Mouse (Mus musculus): ENCODE measurements around the gene Uvrag.

The Uvrag gene

DNA sequence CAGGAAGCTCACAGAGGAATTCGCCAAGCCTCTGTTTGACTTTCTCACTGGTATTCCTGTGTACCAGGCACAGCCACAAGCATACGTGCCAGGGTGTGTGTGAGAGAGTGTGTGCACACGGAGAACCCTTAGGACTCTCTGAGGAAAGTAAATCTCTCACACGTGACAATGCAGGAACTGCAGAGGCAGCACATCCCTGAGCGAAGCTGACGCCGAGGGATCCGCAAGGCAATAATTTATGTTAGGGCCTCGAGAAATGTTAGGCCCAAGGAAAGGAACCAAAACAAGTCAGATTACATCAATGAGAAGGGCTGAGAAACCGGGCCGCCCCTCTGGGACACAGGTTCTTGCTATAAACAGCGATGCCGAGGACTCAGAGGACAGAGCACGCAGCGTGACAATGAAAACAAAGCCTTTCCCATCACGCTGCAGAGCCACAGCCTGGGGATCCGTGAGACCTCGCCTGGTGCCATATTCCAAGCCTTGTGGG, 216.5 kb downstream of the Uvrag start:
- TF ChIP-seq GATA4 (IDR thresholded peaks at IDR 0.05; ENCODE audit: insufficient replicate concordance, low read length) = no peak

DNA sequence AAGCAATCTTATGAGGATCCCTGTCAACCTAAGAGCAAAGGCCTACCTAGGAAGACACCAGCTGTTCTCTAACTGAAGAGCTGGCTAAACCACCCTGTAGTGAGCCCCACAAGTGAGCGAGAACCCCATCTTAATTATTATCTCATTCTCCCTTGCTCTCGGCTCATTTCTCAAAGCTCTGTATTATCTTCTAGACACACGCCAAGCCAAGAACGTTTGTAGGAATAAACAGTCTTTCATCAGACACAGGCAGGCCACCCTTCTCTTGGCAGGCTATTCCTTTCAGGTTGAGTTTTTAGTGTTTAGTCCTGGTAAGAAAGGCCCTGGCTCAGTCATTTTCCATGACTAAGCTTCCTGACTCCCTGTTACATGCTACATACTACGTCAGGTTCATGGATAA, 218.0 kb downstream of the Uvrag start:
- TF ChIP-seq GATA4 (IDR thresholded peaks at IDR 0.05; ENCODE audit: insufficient replicate concordance, low read length) = no peak

DNA sequence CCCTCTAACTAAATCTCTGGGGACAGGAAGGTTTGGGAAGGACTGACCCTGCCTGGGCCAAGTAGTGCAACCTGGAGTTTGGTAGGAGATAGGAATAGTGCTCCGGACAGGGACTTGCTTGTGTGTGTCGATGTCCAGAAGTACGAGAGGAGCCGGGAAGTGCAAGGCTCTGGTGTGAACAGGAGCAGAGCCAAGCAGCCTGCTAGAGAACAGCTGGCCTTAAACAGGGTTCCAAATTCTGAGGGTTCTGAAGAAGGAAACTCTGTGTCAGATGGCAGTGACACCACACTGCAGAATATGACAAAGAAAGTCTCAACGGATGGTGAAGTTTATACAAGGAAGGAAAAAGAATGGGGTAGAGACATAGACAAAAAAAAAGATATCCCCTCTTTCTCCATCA, 223.5 kb downstream of the Uvrag start:
- TF ChIP-seq GATA4 (IDR thresholded peaks at IDR 0.05; ENCODE audit: insufficient replicate concordance, low read length) = no peak

DNA sequence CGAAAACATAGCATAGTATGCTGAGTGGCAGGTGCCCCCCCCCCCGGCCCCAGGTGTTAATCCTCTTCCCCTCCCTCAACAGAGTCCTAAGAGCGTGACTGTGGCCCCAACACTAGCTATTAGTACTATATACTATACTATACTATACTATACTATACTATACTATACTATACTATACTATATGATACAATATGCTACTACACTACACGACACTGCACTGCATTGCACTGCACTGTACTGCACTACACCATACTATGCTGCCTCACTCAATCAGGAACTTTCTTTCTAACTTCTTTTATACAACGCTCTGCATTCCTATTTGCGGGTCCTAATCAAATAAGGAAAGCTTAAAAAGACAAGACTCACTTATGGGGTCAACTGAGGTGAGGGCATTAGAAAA, 224.4 kb downstream of the Uvrag start:
- TF ChIP-seq GATA4 (IDR thresholded peaks at IDR 0.05; ENCODE audit: insufficient replicate concordance, low read length) = no peak

DNA sequence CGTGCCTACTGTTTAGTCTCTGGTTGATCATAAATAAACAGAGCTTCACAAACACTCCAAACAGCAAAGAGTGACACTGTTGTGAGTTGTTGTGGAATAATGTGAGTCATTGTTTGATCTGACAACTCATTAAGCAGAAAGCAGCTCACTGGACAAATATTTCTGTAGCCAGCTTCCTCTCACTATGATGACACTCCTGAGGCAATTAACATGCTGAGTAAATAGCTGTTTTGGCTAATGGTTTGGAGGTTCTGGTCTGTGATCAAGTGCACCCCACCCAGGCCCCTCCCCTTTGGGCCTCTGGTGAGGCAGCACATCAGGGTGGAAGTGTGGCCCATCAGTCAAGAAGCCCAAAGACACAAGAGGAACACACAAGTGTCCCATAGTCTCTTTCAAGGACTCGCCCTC, 228.0 kb downstream of the Uvrag start:
- no peak for TF ChIP-seq GATA4 (IDR thresholded peaks at IDR 0.05; ENCODE audit: insufficient replicate concordance, low read length)

DNA sequence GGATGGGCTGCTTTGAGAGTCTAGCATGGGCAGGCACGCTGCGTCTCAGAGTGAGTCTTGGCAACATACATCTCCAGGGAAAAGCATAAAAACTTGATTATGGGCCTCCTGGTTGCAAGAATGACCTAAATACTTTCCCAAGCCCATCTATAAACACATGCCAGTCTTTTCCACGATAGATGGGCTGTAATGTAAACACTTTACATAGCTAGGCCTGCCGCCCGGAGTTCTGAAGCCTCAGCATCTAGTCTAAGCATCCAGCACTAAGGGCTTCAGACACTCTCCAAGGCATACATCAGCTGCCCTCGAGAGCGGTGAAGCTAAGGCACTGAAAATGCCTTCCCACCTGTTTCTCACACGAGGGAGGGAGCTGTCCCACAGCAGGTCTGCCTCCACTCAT, 229.7 kb downstream of the Uvrag start:
- no peak for TF ChIP-seq GATA4 (IDR thresholded peaks at IDR 0.05; ENCODE audit: insufficient replicate concordance, low read length)

DNA sequence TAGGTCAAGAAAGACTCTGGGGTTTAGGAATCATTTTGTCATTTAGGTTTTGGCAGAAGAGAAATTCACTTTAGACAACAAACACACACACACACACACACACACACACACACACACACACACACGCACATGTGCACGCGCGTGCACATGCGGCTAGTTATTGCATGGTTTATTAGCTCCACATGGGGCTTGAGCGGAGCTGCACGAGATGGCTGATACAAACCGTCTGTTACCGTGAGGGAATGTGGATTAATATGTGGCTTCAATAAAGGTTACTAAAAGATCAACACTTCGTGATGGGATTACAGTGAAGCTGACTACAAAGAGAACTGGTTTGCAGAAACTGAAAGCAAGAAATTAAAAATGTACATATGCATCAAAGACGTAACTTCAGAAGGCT, 230.2 kb downstream of the Uvrag start:
- TF ChIP-seq GATA4 (IDR thresholded peaks at IDR 0.05; ENCODE audit: insufficient replicate concordance, low read length) = no peak

DNA sequence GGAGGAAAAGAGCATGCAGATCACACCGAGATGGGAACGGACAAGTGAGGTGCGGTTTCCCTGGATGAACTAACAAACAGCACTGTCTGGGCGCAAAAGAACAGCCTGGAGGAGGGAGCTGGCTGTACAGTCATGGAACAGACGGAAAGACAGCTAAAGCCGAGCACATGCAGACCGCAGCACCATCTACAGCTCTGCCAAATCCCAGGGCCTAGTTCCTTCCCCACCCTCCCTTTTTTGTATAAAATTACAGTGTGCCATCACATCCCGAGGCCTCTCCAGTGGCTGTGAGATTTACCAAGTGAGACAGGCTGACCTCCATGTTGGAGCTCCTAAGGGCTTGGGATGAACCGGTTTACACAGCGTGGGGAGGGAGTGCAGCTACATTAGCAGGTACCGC, 230.8 kb downstream of the Uvrag start:
- no peak for TF ChIP-seq GATA4 (IDR thresholded peaks at IDR 0.05; ENCODE audit: insufficient replicate concordance, low read length)

DNA sequence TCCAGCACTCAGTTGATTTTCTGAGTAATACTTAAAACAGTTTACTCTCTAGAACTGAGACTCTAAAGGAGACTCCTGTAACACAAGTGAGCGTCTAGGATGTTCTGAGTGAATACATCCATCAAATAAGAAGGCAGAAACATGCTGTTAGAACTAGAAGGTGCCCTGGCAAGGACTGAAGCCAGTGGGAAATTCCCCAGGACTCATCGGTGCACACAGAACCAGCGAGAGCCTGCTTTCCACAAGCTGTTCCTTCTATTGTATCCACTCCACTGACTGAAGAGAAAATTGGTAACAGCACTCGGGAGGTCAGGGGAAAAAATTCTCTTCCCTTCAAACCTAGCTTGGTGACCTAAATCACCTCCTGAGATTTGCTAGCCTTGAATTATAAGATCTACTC, 233.5 kb downstream of the Uvrag start:
- TF ChIP-seq GATA4 (IDR thresholded peaks at IDR 0.05; ENCODE audit: insufficient replicate concordance, low read length) = no peak

DNA sequence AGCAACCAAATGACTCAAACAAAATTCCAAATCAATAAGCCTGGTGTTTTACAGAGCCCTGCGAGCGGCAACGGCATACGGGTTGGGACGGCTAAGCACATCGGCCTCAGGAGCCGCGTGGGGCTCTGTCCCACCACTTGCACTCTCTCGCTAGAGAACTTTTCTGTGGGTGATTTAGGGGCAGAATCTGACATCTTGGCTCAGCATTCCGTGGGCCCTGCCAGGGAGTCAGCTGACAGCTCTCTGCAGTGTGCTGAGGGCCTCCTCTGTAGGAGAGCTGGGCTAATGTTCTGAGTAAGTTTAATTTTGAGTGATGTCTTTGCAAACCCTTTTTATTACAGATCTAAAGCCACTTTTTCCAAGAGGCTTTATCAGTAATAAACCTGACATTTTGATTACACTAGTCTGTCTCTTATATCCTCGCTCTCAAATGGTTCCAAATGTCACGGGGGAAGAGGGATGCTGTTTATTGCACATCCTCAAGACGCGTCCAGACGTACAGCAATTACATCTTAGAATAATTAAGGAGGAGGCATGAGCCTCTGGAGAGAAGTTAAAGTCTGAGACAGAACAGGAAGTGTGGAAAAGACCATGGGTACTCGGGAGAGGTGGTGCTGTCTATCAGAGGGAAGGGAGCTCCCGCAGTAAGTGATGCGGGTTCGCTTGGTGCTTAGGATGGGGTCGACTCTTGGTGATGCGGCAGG, 236.1 kb downstream of the Uvrag start:
- TF ChIP-seq GATA4 (IDR thresholded peaks at IDR 0.05; ENCODE audit: insufficient replicate concordance, low read length) = no peak

DNA sequence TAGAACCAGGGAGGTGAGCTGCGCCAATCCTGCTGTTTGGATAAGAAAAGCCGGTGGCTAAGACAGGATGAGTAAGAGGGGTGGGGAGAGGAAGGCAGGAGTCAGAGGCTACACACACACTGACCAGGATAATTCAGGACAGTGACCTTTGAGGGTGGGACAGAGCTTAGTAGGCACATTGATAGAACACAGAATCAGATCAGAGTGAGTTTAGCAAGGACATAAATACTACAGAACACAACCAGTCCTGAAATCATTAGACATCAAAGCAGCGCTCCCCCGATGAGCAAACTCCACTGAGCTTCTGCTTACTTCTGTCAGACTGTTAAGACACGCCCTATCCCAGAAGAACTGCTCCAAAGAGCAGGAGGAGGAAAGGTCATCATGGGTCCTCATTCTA, 237.1 kb downstream of the Uvrag start:
- TF ChIP-seq GATA4 (IDR thresholded peaks at IDR 0.05; ENCODE audit: insufficient replicate concordance, low read length) = no peak

DNA sequence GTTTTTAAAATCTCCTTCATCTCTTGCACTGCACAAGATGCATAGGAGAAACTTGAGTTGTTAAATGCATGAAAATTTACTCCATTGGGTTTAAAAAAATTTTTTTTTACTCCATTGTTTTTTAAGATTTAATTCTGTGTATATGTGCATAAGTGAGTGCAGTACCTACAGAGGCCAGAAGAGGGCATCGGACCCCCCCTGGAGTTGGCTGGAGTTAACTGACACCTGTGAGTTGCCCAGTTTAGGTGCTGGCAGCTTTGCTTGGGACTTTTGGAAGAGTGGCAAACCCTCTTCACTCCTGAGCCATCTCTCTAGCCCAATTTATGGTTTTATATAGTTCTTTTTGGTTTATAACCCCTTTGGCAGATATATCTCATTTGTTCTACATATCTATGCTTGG, 239.8 kb downstream of the Uvrag start:
- TF ChIP-seq GATA4 (IDR thresholded peaks at IDR 0.05; ENCODE audit: insufficient replicate concordance, low read length) = no peak

DNA sequence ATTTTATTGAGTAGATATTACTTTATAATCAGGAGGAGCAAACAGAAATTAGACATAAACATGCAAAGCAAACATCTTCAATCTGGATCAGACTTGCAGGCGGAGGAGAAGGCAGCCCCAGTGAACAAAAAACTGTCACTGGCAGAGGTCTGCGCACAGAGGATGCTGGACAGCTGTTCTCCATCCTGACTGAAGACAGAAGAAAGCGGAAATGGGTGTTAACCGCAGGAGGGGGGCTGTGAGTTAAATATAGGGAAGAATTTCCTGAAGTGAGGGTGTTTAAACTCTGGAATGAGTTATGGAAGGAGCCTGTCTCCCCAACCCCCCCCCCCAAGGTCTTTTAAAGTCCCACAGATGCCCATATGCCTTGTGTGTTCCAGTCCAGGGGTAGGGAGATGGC, 241.1 kb downstream of the Uvrag start:
- TF ChIP-seq GATA4 (IDR thresholded peaks at IDR 0.05; ENCODE audit: insufficient replicate concordance, low read length) = no peak

DNA sequence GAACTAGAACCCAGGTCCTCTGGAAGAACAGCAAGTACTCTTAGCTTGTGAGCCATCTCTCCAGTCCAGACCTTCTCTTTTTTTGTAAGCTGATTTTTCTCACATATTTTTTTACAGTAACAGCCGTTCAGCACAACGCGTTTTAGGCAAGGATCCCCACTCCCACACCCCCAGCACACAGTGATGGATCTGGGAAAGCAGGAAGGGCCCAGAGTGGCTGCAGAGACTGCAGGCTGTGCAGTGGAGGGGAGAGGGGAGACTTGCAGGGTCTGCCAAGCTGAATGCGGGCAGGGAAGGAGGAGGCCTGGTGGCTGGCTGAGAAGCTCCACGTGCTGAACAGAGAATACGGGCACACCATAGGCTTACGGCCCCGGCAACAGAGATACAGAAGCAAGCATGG, 243.6 kb downstream of the Uvrag start:
- no peak for TF ChIP-seq GATA4 (IDR thresholded peaks at IDR 0.05; ENCODE audit: insufficient replicate concordance, low read length)

DNA sequence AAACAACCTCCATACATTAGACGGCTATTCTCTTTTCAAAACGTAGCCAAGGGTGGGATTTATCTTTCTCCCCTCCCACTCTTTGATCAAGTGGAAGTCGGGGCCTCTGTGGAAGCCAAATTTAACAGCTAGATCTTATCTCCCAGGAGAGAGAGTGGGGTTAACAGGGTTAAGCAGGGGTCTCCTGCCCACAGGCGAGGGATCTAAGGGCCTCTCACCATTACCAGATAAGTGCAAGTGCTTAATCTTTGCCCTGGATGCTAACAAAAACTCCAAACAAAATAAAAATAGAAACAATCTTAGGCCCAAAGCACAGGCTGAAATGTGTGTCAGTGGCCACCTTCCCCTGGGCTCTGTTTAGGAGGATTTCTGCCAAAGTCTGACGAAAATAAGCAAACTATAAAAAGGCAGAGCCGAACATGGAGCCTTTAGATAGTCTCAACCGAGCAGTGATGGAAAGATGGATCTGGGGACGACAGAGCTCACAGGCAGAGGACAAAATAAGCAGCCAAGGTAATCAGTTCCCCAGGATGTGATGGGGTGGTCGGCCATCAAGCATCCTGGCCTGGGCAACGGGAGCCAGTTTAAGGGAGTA, 245.3 kb downstream of the Uvrag start:
- no peak for TF ChIP-seq GATA4 (IDR thresholded peaks at IDR 0.05; ENCODE audit: insufficient replicate concordance, low read length)

DNA sequence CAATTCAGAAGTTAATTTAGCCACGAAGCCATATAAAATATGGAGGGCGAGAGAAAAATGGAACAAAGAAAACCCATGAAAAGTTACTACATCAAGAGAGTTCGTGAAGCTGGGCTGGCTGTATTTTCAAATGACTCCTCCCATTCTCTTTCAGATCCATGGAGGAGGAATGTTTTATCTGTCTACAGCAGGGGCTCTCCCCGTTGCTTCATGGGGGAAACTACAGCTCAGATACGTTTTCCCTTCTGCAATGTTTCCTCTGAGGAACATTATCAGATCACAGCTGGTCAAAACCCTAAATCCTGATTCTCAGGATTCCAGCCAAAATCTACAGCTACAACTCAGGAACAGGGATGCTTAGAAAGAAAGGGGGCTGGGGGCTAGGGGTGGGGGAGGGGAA, 246.2 kb downstream of the Uvrag start:
- no peak for TF ChIP-seq GATA4 (IDR thresholded peaks at IDR 0.05; ENCODE audit: insufficient replicate concordance, low read length)

DNA sequence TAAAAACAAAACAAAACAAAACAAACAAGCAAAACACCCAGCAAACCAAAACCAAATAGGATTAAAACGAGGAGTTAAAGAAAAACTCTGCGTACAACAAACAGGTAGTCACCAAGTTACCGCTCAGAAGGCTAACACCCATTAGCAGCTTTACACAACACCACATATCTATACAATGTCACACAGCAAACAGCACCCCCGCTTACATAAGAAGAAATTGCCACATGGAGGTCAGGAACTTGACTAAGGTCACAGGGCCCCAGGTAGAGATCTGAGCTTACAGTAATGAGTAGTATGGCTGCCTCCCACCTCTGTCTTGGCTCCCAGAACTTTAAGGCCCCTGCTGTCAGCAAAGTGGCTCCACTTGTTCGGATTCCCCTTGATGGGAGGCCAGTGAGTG, 246.6 kb downstream of the Uvrag start:
- no peak for TF ChIP-seq GATA4 (IDR thresholded peaks at IDR 0.05; ENCODE audit: insufficient replicate concordance, low read length)

All from liver, adult (tissue).